Mouse (Mus musculus): ENCODE measurements around the gene Gpr84.

Gene Gpr84

GRCm38 (mm10) chr15:103335488-103336235 lies 25.2 kb upstream of the Gpr84 start:
- no peak for DNase-seq

GRCm38 (mm10) chr15:103335040-103335439 lies 24.6 kb upstream of the Gpr84 start:
- no peak for DNase-seq

- DNase-seq = no peak
These were observed 23.8 kb upstream of the Gpr84 start for GRCm38 (mm10) chr15:103334194-103334593.

DNA sequence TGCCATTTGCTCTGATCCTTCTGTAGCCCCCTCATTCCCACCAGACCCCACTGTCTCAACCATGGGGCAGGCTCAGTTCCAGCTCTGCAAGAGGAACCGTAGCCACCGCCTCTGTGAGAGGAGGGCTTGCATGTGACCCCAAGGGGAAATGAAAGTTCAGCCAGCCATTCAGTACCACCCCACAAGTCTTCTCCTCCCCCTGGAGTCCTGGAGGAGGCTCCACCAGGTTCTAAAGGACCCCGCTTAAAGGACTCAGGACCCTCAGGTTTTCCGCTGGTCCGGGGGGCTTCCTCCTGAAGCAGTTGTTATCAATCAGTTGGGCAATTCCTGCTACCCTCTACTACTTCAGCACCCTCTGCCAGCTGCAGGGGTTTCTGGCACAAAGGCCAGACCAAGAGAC lies 23.3 kb upstream of the Gpr84 start:
- DNase-seq = no peak

DNA sequence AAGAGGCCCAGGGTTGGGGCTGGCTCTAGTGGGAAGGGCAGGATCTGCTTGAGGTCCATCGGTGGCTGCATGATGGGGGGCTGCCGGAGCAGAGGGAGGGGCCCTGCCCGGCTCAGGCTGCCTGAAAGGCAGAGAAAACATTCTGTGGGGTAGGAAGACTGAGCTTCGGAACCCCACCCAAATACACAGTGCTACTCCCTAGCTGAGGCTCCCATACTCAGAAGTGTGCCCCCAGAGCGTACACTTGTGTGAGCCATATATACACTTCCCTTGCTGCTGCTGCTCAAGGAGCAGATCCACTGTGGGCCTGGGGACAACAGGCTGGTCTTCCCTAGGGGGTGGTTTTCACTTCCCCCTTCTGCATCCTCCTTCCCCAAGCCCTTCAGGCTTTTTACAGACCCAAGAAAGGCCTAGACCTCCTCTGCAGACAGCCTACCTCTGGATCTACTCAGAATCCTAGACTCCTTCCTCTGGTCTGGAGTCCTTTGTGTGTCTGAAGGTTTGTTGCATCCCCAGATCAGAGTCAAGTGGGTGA lies 22.7 kb upstream of the Gpr84 start:
- DNase-seq = no peak

- DNase-seq = peak; percentile 85
These were observed 13.2 kb upstream of the Gpr84 start for GRCm38 (mm10) chr15:103323455-103324247.

DNA sequence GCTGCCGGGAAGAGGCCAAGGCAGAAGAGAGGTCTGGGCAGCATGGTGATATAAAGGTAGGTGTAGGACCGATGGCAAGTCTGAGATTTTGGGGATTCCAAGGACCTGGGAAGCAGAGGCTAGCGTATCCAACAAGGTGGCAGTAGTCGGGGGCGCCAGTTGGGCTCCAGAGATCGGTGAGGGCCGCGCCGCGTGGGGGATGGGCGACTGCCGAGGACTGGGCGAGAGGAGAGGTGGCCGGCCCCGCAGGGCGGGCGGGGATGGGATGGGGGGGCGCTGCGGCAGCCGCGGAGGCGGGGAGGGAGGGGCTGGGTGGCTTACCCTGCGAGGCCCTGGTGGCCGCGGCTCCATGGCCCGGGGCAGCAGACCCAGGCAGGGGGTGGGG lies 12.7 kb upstream of the Gpr84 start:
- DNase-seq = no peak

GRCm38 (mm10) chr15:103322396-103322795 lies 12.0 kb upstream of the Gpr84 start:
- DNase-seq = no peak

GRCm38 (mm10) chr15:103321076-103321475 lies 10.7 kb upstream of the Gpr84 start:
- no peak for DNase-seq

DNA sequence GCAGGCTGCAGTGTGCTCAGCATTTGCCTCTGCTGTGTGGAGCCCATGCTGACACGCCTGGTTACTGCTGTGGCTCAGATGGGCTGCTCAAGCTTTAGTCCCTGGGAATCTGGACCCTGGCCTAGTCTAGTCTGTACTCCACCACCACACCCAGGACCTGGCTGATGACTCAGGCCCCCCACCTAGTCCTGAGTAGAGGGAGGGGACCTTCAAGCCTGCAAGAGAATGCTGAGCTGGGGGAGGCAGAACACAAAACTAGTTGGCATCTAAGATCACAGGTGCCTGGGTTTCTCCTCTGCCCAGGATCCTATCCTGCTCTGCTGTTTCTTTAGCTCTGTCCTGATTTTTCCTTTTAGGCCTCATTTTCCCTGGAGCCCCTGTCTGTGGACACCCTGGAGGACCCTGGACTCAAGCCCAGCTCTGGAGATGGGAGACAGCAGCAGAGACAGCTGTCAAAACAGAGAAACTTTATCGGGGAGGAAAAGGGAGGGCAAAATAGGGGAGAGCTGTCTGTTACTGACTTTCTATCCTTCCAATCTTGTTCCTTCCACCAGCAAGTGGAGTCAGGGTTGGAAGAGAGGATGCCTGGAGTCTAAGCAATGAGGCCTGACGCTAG lies 7.9 kb upstream of the Gpr84 start:
- no peak for DNase-seq

- no peak for DNase-seq
These were observed 7.3 kb upstream of the Gpr84 start for GRCm38 (mm10) chr15:103317731-103318130.

GRCm38 (mm10) chr15:103317120-103317519 lies 6.7 kb upstream of the Gpr84 start:
- no peak for DNase-seq

DNA sequence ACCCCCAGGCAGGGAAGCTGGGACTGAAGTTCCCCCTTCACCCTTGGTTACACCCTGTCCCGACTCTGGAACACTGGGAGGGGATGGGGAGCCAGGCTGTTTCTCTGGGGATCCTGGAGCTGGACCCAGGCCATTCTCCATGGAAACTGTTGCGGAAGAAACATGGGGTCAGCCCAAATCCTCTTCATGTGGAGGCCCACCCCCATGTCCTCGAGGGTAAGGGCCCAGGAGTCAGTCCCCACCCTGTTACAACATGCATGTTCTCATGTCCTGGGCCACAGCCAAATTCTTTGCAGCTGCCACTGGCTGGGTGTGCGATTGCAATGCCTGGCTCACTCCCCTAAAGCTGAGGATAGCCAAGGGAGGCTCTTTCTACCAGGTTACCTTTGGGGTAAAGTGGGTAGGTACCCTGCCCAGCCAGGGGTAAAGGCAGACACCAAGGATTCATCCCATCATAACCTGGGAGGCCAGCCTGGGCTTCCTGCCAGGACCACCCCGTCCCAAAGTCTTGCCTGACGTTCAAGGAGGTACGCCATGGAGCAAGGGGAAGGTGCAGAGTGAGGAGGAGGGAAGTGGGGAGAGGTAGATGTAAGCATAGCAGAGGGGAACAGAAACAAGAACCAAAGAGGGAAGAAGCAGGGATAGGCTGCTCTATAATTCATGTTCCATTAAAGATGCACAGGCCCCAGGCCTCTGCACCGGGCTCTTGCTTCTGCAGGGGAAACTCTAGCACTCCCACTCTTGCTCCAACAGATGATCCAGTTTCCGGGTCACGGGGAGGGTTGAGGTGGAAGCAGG lies 5.8 kb upstream of the Gpr84 start:
- DNase-seq = no peak

- DNase-seq = no peak
These were observed 4.6 kb upstream of the Gpr84 start for GRCm38 (mm10) chr15:103315011-103315502.

DNA sequence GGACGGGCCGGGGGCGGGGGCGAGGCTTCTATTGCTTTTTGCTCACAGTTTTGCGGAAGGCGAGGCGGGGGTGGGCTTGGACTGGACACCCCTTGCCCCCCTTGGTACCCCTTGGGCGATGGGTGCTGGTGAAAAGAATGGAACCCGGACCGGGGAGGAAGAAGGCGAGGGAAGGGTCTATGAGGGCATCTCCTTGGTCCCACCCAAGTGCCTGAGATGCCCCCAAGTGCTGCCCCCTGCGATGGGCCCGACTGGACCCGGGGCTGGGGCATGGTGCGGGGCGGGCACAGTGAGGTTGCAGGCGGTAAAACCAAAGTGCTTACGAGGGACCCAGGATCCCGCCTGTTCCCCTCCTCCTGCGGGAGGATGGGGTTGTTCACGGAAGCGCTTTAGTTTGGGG lies 3.8 kb upstream of the Gpr84 start:
- DNase-seq = no peak

- DNase-seq = no peak
These were observed 3.2 kb upstream of the Gpr84 start for GRCm38 (mm10) chr15:103313495-103314095.

- no peak for DNase-seq
These were observed 1.4 kb downstream of the Gpr84 start for GRCm38 (mm10) chr15:103308876-103309580.

DNA sequence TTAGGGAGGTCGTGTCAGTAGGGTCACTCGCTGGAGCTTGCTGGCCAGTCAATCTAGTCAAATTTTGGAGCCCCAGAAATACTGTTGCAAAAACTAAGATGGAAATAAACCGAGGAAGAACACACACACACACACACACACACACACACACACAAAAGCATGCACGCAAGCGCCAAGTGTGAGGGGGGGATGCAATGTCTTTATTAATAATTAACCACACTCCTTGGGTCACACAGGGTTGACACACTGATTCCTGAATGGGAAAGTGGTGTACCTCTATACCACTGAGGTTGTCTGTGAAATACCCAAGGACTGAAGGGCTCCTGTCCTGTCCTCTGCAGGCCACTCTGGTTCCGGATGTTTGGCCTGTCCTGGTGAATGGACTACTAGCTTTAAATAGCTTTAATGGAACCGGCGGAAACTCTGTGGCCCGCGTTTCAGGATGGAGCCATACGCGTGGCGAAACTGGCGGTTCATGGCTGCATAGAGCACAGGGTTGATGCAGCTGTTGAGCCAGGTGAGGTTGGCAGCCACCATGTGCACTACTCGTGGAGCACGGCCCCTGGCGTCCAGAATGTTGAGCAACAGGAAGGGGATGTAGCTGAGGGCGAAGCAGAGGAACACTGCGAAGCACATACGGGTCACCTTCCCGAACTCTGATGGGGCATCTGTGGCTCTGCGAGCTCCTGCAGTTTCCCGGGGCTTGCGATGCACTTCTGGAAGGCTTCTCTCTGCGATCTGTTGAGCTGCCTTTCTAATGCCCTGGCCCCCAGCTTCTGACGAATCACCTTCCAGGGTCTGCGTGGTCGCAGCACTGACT lies 2.1 kb downstream of the Gpr84 start:
- no peak for DNase-seq

GRCm38 (mm10) chr15:103307125-103307524 lies 3.3 kb downstream of the Gpr84 start:
- DNase-seq = peak; percentile 82

DNA sequence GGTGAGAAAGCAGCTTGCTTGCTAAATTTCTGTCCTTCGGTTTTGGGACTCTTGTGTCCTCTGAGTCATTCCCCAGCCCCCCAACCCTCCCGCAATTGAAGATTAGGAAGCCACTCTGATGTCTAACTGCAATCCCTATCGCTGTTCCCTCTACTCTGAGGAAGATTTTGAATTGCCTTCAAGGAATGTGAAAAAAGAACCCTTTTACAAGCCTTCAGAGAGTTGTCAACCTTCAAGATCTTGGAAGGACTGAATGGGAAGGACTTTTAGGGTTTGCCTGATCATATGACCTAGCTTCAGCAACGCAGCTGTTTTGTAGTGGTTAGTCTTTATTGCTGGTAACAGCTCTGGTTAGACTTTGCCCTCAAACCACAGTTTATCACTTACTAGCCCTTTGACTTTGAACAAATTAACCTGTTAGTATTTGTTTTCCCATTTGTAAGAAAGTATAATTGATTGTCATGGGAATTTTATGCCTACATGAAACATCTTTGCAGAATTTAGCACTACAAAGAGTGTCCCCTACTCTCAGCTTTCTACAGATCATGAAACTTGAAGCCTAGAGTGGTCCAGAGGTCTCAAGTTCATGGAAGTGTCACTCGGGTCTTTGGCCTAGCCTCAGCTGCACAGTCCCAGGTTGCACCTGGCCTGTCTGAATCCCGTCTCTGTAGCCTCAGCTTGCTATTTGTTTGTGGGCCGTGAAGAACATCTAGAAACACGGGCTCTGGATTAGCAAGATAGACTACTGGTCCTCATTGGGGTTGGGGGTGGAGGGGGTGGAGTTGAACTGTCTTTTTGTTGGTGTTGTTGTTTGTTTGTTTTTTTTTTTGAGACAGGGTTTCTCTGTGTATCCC lies 4.4 kb downstream of the Gpr84 start:
- DNase-seq = no peak
